Mouse (Mus musculus) olfactory bulb, adult 2 months (tissue): ENCODE measurements around the gene Olfr449. TPM values are rescaled to one million over a fixed set of nuclear protein-coding genes. Genes with fewer than 3 reads are reported as not detected.

ENCODE experiments used
- H3K27ac ChIP-seq: fragments of 200-500 bp; 2 replicates; pipeline ENCODE4 v1.5.1; 2012; ENCODE audit warnings: low read depth, low read length; ENCODE audit not compliant: insufficient read depth
- H3K4me1 ChIP-seq: fragments of 200-500 bp; 2 replicates; pipeline ENCODE4 v1.6.1; 2012; ENCODE audit warnings: low read length; ENCODE audit not compliant: control insufficient read depth, insufficient read depth
- H3K4me3 ChIP-seq: fragments of 200-500 bp; 2 replicates; pipeline ENCODE4 v1.5.1; 2012; ENCODE audit warnings: mild to moderate bottlenecking, low read depth, low read length, moderate library complexity; ENCODE audit not compliant: insufficient read depth
- CTCF ChIP-seq: fragments of 200-500 bp; IDR thresholded peaks from 2 replicates; pipeline ENCODE4 v1.5.1; 2012; ENCODE audit warnings: low read depth, mild to moderate bottlenecking, low read length, moderate library complexity; ENCODE audit not compliant: insufficient read depth
- POLR2A ChIP-seq: fragments of 200-500 bp; IDR thresholded peaks from 2 replicates; pipeline ENCODE4 v1.6.1; 2012; ENCODE audit warnings: mild to moderate bottlenecking, low read depth, low read length, moderate library complexity; ENCODE audit not compliant: insufficient read depth
- WGBS: fragments of 180-500 bp; shearing (Covaris S2); methylation state at CpG from one replicate; pipeline ENCODE4 v1.1.7; 2018; 5-methylcytosine and 5-hydroxymethylcytosine counted together
- polyA plus RNA-seq: library from polyadenylated mRNA; stranded (reverse); fragments of >200 nt; gene quantifications from 2 replicates; pipeline ENCODE4 v1.2.4, GENCODE M21; 2012; ENCODE audit warnings: low replicate concordance; ENCODE audit not compliant: missing spikeins, insufficient read depth, insufficient read length

The Olfr449 gene
- polyA plus RNA-seq = not detected in 2 replicates

DNA sequence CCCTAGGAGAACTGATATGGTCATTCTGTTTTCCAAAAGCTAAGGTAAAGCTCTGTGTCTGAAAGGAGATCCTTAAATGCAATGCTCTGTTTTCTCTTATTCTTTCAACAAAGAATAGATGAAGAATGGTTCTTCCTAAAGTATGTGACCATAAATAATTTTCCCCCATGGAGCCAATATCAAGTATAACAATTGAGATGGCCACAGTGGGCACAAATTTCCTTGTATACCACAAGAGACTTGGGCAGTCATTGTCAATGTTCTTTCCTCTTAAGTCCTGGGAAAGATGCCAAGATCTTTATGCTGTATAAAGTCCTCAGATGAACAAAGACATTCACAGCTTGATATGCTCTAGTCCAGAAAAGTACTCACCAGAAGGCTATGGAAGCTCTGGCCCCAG lies at the start of gene Olfr449:
Olfr449 (plus strand) TSS at position 301 of the 400 bp plus-strand sequence.
- no peak within 1 kb of the TSS for H3K4me3 ChIP-seq
- no peak within 1 kb of the TSS for H3K27ac ChIP-seq
- no peaks in the 10 kb centered on the region for H3K4me1 ChIP-seq
- TF ChIP-seq CTCF = no peak
- no peak for TF ChIP-seq POLR2A

DNA sequence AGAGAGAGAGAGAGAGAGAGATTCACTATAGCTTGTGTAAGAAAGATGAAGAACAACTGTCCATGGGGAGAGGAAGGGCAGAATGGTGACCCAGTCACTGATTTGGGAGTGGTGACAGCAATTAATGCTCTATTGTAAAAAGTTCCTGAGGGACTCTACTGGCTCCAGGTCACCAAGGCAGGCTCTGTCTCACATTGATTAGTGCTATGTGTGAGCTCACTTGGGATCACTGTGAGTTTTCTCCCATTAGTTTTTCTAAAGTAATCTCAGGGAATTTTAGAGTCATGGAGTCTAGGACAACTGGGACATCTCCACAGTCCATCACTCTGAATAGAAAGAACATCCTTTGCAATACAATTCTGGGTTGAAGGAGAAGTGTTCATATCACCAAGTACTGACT lies 49.4 kb upstream of the Olfr449 start, which contains the start of gene Olfr452:
Olfr452 (plus strand) TSS at position 301 of the 400 bp plus-strand sequence.
- Histone ChIP-seq H3K4me3 (no peak within 1 kb of the TSS), H3K27ac (no peak within 1 kb of the TSS), H3K4me1 (no peaks in the 10 kb centered on the region)
- no peak for TF ChIP-seq CTCF
- TF ChIP-seq POLR2A = no peak

DNA sequence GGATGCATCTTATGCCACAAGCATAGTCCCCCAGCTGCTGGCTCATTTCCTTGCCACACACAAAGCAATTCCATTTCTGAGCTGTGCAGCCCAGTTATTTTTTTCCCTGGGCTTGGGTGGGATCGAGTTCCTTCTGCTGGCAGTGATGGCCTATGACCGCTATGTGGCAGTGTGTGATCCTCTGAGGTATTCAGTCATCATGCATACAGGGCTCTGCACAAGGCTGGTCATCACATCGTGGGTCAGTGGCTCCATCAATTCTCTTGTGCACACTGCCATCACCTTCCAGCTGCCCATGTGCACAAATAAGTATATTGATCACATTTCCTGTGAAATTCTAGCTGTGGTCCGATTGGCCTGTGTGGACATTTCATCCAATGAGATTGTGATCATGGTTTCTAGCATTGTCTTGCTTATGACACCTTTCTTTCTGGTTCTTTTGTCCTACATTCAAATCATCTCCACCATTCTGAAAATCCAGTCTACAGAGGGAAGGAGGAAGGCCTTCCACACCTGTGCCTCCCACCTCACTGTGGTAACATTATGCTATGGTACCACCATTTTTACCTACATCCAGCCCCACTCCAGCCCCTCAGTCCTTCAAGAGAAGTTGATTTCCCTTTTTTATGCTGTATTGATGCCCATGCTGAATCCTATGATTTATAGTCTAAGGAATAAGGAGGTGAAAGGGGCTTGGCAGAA lies 43.8 kb upstream of the Olfr449 start:
- no peak overlapping the region for H3K4me3 ChIP-seq
- H3K4me1 ChIP-seq = no peaks in the 10 kb centered on the region
- WGBS = 50% methylated on average over 4 of the region's 4 CpGs
- no peak for TF ChIP-seq POLR2A
- no peak for TF ChIP-seq CTCF
- H3K27ac ChIP-seq = no peak overlapping the region

DNA sequence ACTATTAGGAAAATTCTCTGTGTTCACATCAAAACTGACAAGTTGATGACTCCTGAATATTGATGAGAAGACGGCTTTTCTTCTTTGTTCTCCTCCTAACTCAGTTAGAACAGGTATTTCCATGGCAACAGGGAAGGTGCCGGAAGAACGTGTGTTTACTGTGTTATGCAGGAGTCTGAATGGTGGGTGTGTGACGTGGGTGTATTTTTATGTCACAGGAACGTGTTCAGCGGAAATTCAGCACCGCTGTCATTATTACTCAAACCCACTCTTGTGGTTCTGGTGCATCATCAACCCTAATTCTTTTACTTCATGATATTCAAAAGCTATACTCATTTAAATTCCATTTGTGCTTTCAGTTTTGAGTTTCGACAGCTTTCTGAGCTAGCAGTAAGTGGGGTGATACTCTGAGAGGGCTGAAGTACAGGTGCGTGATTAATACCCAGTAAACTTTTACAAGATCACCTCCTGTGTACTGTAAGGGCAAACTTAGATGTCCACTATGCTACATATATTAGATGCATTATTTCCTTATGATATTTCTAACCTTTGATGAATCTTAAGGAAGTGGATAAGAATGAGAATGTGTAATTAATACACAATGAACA lies 43.1 kb upstream of the Olfr449 start:
- no peak overlapping the region for H3K27ac ChIP-seq
- TF ChIP-seq POLR2A (no peak), CTCF (no peak)
- H3K4me3 ChIP-seq = no peak overlapping the region
- no peaks in the 10 kb centered on the region for H3K4me1 ChIP-seq
- 54% methylated on average over 9 of the region's 9 CpGs for WGBS

DNA sequence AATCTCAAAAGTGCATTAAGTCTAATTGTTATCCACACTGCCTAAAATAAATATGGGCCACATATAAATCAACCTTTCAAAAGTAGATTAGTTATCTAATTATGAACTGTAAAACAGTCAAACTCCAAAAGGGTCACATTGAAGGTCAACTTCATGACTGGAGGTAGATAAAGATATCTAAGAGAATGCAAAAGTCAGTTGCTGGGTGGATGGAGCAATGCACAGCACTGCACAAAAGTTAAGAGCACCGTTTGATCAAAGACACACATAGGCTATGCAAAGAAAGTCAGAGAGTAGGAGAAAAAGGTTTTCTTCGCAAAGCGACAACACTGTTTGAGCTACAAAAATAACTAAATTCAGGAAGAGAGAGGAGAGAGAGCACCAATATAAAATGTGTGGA lies 39.2 kb upstream of the Olfr449 start:
- WGBS = 92% methylated on average over 3 of the region's 3 CpGs
- no peak overlapping the region for H3K4me3 ChIP-seq
- no peak overlapping the region for H3K27ac ChIP-seq
- no peak for TF ChIP-seq POLR2A
- no peak for TF ChIP-seq CTCF
- H3K4me1 ChIP-seq = no peaks in the 10 kb centered on the region

DNA sequence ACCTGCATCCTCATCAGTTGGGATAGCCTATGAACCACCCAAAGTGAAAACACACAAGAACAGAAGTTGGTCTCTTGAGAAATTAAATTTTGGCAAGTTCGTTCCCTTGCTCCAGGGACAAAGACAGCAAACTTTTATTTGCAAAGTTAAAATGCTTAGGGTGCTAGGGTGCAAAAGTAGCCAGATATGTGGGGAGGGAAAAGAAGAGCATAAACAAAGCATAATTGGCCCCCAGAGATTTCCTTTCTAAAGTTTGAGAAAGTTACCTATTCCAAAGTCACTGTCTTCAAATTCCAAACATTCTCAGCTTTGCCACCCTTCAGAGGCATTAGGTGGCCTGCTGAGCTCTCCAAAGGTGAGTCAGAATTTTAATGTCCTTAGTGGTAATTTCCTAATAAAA lies 22.5 kb upstream of the Olfr449 start, which contains the start of gene Olfr450:
Olfr450 (plus strand) TSS at position 301 of the 400 bp plus-strand sequence.
- H3K4me3 ChIP-seq = no peak within 1 kb of the TSS
- no peaks in the 10 kb centered on the region for H3K4me1 ChIP-seq
- 90% methylated on average over 1 of the region's 1 CpGs for WGBS
- TF ChIP-seq CTCF (no peak), POLR2A (no peak)
- H3K27ac ChIP-seq = no peak within 1 kb of the TSS

DNA sequence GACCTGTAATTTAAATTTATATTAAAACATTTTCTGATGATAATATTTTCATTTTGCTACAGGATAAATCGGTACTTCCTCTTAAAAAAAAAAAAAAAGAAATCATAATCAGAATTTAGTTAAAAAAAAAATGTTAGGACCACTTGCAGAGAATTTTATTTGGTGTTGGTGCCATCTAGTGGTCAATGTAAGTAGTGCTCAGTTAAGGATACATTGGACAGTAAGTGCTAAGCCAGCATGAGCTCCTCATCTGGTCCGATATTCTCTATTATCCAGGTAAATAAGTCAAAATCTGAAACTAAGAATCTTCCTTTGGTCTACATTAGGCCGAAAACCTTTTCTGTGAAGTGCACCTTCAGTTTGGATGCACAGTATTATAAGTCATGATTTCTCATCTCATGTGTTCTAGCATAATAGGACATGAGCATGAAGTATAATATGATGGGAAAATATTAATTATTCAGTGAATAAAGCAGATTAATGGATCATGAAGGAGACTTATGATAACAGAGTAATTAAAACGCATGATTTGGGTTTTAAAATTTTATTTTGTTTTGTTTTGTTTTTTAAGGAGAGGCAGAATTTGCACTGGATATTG lies 26.1 kb downstream of the Olfr449 start:
- Histone ChIP-seq H3K27ac (no peak overlapping the region), H3K4me1 (no peaks in the 10 kb centered on the region), H3K4me3 (no peak overlapping the region)
- TF ChIP-seq CTCF = no peak
- no peak for TF ChIP-seq POLR2A
- 9% methylated on average over 4 of the region's 4 CpGs for WGBS

DNA sequence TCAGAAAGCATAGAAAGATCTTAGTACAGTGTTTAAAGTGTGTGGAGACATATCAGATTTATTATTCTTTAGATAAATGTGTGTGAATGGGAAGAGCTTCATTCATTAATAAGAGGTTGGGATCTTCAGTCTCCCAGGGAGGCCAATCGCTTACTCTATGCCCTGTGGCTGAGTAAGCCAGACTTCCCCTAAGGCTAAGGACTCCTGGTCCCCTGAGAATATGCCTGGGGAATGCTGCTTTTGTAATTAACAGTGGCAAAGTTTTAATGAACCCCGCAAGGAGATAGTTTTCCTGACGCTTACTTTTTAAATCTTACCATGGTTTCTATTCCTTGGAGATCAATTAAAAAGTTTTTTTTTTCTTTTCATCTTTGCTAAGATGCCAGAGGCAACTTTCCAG lies 35.5 kb downstream of the Olfr449 start:
- 54% methylated on average over 3 of the region's 3 CpGs for WGBS
- H3K27ac ChIP-seq = no peak overlapping the region
- TF ChIP-seq CTCF (no peak), POLR2A (no peak)
- H3K4me1 ChIP-seq = no peaks in the 10 kb centered on the region
- no peak overlapping the region for H3K4me3 ChIP-seq

DNA sequence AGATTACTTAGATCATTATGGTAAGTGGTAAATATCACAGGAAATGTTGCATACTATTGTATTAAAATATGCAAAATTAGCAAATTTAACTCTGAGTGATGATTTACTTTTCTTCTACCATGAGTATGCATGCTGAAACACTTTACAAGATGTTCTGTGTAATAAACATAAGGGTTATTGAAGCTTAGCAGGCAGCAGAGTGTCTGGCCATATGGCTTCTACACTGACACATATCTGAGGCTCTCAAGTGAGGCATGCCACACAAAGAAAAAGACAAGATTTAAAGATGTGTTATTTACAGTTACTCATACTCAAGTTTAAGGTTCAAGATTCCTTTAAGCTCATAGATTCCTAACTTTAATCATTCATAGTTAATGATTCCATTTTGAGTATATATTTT lies 42.1 kb downstream of the Olfr449 start:
- Histone ChIP-seq H3K4me1 (no peaks in the 10 kb centered on the region), H3K27ac (no peak overlapping the region), H3K4me3 (no peak overlapping the region)
- TF ChIP-seq CTCF (no peak), POLR2A (no peak)

Other genes starting within 250 kb of the Olfr449 start
- not detected in 2 replicates for gene Tcaf3, start 236.7 kb upstream of the Olfr449 start, polyA plus RNA-seq
- not detected in 2 replicates for gene Tcaf2, start 189.1 kb upstream of the Olfr449 start, polyA plus RNA-seq
- gene Tcaf1, start 124.3 kb upstream of the Olfr449 start, polyA plus RNA-seq = 57.7 and 87.1 TPM in 2 replicates
- gene Olfr453, start 95.0 kb upstream of the Olfr449 start, polyA plus RNA-seq = not detected in 2 replicates
- not detected in 2 replicates for gene Olfr38, start 78.0 kb upstream of the Olfr449 start, polyA plus RNA-seq
- gene Olfr452, start 49.3 kb upstream of the Olfr449 start, polyA plus RNA-seq = not detected in 2 replicates
- not detected in 2 replicates for gene Olfr450, start 22.4 kb upstream of the Olfr449 start, polyA plus RNA-seq
- not detected in 2 replicates for gene Olfr448, start 56.1 kb downstream of the Olfr449 start, polyA plus RNA-seq
- not detected in 2 replicates for gene Olfr447, start 74.5 kb downstream of the Olfr449 start, polyA plus RNA-seq
- not detected in 2 replicates for gene Olfr446, start 87.0 kb downstream of the Olfr449 start, polyA plus RNA-seq
- not detected in 2 replicates for gene Olfr444, start 114.7 kb downstream of the Olfr449 start, polyA plus RNA-seq